Mouse (Mus musculus): ENCODE measurements around the gene Nosip.

Gene Nosip

GRCm38 (mm10) chr7:45061532-45062075, 625 bp upstream of the Nosip start:
- no peak for DNase-seq

DNA sequence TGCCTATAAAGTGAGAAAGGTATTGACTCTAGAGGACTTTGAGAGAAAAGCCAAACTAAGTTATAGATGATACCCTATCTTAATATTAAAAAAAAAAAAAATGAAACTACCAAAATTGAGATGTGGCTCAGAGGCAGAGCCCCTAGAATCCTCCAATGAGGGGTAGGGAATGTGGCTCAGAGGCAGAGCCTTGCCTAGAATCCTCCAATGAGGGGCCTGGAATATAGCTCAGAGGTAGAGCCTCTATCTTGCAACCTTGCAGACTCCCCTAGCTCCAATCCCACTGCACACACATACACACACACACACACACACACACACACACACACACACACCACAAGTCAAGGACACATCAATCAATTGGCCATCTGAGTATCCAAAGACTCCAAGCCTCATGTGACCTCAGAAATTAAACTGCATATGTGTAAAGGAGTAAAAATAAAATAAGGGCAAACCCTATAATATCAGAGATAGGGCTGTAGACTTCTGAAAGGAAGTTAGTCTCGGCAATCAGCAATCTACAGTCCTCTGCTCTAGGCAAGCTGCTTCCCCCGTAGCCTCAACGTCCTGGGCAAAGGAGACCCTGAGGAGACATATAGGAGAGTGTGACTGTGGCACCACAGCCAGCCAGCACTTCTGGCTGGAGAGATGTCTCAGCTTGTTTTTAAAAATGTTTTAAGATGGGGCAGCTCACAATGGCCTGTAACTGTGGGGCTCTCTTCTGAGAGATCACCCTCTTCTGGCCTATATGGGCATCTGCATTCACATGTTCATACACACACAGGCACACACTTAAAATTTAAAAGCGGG, 5.2 kb downstream of the Nosip start:
- no peak for DNase-seq

DNA sequence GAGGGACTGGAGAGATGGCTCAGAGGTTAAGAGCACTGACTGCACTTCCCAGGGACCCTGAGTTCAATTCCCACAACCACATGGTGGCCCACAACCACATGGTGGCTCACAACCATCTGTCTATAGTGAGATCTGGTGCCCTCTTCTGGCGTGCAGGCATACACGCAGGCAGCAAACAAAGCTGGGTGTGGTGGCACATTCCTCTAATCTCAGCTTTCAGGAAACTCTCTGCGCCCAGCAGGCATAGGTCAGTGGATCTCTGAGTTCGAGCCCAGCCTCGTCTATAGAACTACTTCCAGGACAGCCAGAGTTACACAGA, 5.7 kb downstream of the Nosip start:
- no peak for DNase-seq

DNA sequence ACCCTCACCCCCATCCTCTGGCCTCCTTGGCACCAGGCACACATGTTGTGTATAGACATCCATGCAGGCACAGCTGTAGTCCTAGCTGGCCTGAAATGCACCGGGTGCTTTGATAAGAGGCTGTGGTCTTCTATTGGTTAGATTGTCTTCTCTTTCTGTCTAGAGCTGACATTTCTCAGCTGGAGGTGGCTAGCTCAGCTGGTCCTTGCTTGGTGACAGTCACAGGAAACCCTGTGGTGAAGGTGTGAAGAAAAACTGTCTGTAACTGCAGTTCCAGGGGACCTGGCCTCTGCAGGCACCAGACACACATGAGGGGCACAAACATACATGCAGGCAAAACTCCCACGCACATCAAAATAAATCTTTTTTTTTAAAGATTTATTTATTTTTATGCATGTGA, 7.4 kb downstream of the Nosip start:
- DNase-seq: no peak

- DNase-seq: no peak
These were observed 10.0 kb downstream of the Nosip start for GRCm38 (mm10) chr7:45072230-45072629.

GRCm38 (mm10) chr7:45073171-45073707, 11.0 kb downstream of the Nosip start:
- no peak for DNase-seq

- DNase-seq: no peak
These were observed 11.7 kb downstream of the Nosip start for GRCm38 (mm10) chr7:45073949-45074348.

- DNase-seq: no peak
These were observed 13.2 kb downstream of the Nosip start for GRCm38 (mm10) chr7:45075405-45075804.

- DNase-seq: no peak
These were observed 14.3 kb downstream of the Nosip start for GRCm38 (mm10) chr7:45076501-45076900.

- no peak for DNase-seq
These were observed 15.1 kb downstream of the Nosip start for GRCm38 (mm10) chr7:45077322-45077721.

DNA sequence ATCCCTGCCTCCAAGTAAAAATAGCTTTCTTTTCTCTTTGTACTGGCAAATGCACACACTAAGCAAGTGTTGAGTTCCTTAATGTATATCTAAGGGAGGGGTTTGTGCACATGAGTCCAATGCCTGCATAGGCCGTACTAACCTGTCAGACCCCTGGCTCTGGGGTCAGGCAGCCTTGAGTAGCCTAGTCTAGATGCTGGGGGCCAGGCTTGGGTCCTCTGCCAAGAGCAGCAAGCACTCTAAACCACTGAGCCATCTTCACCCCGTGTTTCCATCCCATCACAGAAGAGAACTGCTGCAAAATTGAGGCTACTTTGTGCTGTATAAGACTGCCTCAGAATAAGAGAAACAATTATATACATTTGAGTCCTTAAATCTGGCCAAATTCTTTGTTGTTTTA, 15.6 kb downstream of the Nosip start:
- DNase-seq: no peak

DNA sequence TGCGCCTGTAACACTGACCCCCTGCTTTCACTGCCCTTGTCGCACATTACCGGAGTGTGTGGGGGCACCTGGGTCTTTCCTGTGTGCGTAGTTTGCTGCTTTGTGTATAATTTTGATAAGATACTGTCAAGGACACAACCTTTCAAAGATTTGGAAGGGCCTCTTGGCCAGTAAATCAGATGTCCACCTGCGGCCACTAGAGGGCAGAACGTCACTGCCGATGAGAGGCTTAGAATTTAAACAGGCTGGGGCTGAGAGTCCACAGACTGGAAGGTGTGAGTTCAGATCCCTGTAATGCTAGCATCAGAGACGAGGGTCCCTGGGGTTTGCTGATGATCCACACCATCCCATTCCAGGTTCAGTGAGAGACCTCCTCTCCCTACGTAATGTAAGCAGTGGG, 16.3 kb downstream of the Nosip start:
- DNase-seq: peak; percentile 74

- DNase-seq: peak; percentile 97
These were observed 17.6 kb downstream of the Nosip start for GRCm38 (mm10) chr7:45079856-45080255.

DNA sequence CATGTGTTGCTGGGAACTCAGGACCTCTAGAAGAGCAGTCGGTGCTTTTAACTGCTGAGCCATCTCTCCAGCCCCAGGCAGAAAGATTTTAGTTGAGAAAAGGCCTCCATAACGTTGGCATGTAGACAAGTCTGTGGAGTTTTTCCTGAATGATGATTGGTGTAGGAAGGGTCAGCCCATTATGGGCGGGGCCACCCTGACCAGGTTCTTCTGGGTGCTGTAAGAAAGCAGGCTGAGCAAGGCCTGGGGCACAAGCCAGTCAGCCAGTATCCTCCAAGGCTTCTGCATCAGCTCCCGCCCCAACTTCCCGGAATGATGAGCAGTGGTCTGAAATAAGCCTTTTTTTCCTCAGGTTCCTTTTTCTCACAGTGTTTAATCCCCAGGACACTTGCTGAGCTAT, 18.8 kb downstream of the Nosip start:
- no peak for DNase-seq

- no peak for DNase-seq
These were observed 20.4 kb downstream of the Nosip start for GRCm38 (mm10) chr7:45082401-45083299.

DNA sequence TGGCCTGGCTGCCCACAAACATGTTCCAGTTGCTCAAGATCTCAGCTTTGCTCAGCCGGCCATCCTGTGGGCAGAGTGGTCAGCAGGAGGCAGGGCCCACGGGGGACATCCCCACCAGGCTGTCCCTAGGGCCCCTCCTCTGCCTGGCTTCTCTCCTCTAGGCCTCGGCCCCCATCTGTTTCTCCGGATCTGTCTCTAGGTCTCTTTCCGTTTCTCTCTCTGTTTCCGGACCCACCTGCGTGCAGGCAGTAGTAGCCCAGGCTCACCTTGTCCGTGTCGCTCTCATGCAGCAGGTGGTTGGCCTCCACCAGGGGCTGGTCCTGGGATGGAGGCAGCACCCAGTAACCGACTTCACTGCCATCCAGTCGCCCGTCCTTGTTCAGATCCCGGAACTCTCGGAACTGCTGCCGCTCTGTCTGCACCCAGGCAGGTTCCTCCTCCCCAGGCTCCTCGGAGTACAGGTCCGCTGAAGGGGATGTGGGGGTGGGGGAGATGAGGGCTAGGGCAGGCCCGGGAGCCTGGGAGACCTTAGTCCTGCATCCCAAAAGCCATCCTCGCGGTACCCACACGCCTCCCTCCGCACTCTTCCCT, 21.2 kb downstream of the Nosip start:
- DNase-seq: no peak

- no peak for DNase-seq
These were observed 23.9 kb downstream of the Nosip start for GRCm38 (mm10) chr7:45086084-45086483.

GRCm38 (mm10) chr7:45088597-45088996, 26.4 kb downstream of the Nosip start:
- DNase-seq: no peak

GRCm38 (mm10) chr7:45090251-45090977, 28.2 kb downstream of the Nosip start:
- DNase-seq: no peak

DNA sequence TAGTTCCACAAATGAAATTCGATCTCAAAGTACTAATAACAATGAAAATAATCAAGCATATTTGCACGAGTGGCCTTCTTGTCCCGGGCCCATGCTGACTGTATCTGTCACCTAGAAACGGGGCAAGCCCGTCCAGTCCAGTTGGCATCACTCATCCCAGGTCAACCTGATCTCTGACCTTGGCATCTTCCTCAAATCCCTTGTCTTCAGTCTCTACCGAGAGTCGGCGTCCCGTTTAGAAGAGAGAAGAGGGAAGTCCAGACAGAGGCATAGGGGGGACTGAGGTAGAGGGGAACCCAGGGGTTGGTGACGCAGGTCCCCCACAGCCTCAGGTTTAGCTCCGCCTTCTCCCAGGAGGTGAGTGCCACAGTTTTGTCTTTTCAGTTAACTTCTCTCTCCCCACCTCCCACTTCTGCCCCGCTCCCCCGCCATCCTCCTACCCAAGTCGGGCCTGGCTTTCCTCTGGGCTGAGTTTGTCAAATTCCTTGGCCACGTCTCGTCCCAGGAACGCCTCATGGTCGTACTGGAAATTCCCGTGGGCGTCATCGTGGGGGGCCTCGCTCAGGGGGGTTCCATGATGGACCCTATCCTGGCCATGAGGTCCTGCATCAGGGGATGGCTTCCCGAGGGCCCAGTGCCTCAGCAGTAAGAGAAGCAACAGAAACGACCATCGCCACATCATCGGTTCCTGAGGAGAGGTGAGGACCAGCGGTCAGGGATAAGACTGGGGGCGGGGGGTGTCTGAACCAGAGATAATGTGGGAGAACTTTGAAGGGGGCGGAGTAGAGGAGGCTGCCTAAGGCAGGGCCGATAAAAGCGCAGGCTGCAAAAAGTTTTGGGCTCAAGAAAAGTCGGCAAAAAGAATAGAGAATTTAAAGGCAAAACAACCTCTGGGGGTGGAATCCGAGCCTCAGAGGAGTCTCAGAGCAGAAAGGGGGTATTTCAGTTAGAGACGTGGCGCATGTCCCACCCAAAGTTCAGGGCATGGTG, 29.1 kb downstream of the Nosip start:
- no peak for DNase-seq

- DNase-seq: peak; percentile 69
These were observed 29.8 kb downstream of the Nosip start, which contains the start of gene Rcn3 for GRCm38 (mm10) chr7:45092048-45092447. Gene Rcn3, minus strand, starts transcription at chr7:45092221.
